Mouse (Mus musculus): ENCODE data around the gene Slc44a4. TPM values are rescaled to one million over a fixed set of nuclear protein-coding genes. Genes with fewer than 3 reads are reported as not detected.

The Slc44a4 gene
- polyA plus RNA-seq, 1 experiment from 2014 or later, result 0.69 TPM

Other genes with a start within 250 kb of the Slc44a4 start
- gene Tnxb, start 243.9 kb upstream of the Slc44a4 start, polyA plus RNA-seq (2015; fragmentation: Nextera tagmentation; extraction: Ambion mirVana), result 0.48 and 0.87 TPM in 2 replicates
- 1.4 and 2.1 TPM in 2 replicates for gene C4b, start 170.6 kb upstream of the Slc44a4 start, polyA plus RNA-seq (2015; fragmentation: Nextera tagmentation; extraction: Ambion mirVana)
- gene Cyp21a1, start 109.9 kb upstream of the Slc44a4 start, polyA plus RNA-seq (2015; fragmentation: Nextera tagmentation; extraction: Ambion mirVana), result 0.12 TPM in 1 of 2 replicates, not detected in the other
- gene Stk19, start 77.5 kb upstream of the Slc44a4 start, polyA plus RNA-seq (2015; fragmentation: Nextera tagmentation; extraction: Ambion mirVana), result 30.4 and 33.8 TPM in 2 replicates
- 66.2 and 70.7 TPM in 2 replicates for gene Dxo, start 77.4 kb upstream of the Slc44a4 start, polyA plus RNA-seq (2015; fragmentation: Nextera tagmentation; extraction: Ambion mirVana)
- gene Skiv2l, start 64.3 kb upstream of the Slc44a4 start, polyA plus RNA-seq (2015; fragmentation: Nextera tagmentation; extraction: Ambion mirVana), result 50.6 and 55.0 TPM in 2 replicates
- gene Nelfe, start 64.1 kb upstream of the Slc44a4 start, polyA plus RNA-seq (2015; fragmentation: Nextera tagmentation; extraction: Ambion mirVana), result 97.7 and 114 TPM in 2 replicates
- gene Cfb, start 51.9 kb upstream of the Slc44a4 start, polyA plus RNA-seq (2015; fragmentation: Nextera tagmentation; extraction: Ambion mirVana), result 2.9 and 3.2 TPM in 2 replicates
- 3.2 and 4.2 TPM in 2 replicates for gene Zbtb12, start 35.0 kb upstream of the Slc44a4 start, polyA plus RNA-seq (2015; fragmentation: Nextera tagmentation; extraction: Ambion mirVana)
- gene Gm20547, start 32.4 kb upstream of the Slc44a4 start, polyA plus RNA-seq (2015; fragmentation: Nextera tagmentation; extraction: Ambion mirVana), result not detected in 2 replicates
- 6.7 and 7.3 TPM in 2 replicates for gene C2, start 16.2 kb upstream of the Slc44a4 start, polyA plus RNA-seq (2015; fragmentation: Nextera tagmentation; extraction: Ambion mirVana)
- 86.8 and 92.7 TPM in 2 replicates for gene Ehmt2, start 16.0 kb upstream of the Slc44a4 start, polyA plus RNA-seq (2015; fragmentation: Nextera tagmentation; extraction: Ambion mirVana)
- gene Neu1, start 16.8 kb downstream of the Slc44a4 start, polyA plus RNA-seq (2015; fragmentation: Nextera tagmentation; extraction: Ambion mirVana), result 20.8 and 22.7 TPM in 2 replicates
- 2.2 and 3.4 TPM in 2 replicates for gene Hspa1b, start 44.8 kb downstream of the Slc44a4 start, polyA plus RNA-seq (2015; fragmentation: Nextera tagmentation; extraction: Ambion mirVana)
- gene Gm20481, start 55.4 kb downstream of the Slc44a4 start, polyA plus RNA-seq (2015; fragmentation: Nextera tagmentation; extraction: Ambion mirVana), result not detected in 2 replicates
- gene Hspa1a, start 57.7 kb downstream of the Slc44a4 start, polyA plus RNA-seq (2015; fragmentation: Nextera tagmentation; extraction: Ambion mirVana), result 19.5 and 19.7 TPM in 2 replicates
- gene Hspa1l, start 58.2 kb downstream of the Slc44a4 start, polyA plus RNA-seq (2015; fragmentation: Nextera tagmentation; extraction: Ambion mirVana), result 0.71 and 0.77 TPM in 2 replicates
- gene Lsm2, start 67.4 kb downstream of the Slc44a4 start, polyA plus RNA-seq (2015; fragmentation: Nextera tagmentation; extraction: Ambion mirVana), result 163 and 173 TPM in 2 replicates
- gene Vars, start 86.5 kb downstream of the Slc44a4 start, polyA plus RNA-seq (2015; fragmentation: Nextera tagmentation; extraction: Ambion mirVana), result 108 and 114 TPM in 2 replicates
- 0.43 and 0.58 TPM in 2 replicates for gene Vwa7, start 102.1 kb downstream of the Slc44a4 start, polyA plus RNA-seq (2015; fragmentation: Nextera tagmentation; extraction: Ambion mirVana)
- gene Sapcd1, start 113.5 kb downstream of the Slc44a4 start, polyA plus RNA-seq (2015; fragmentation: Nextera tagmentation; extraction: Ambion mirVana), result 21.5 and 23.4 TPM in 2 replicates
- gene Msh5, start 132.3 kb downstream of the Slc44a4 start, polyA plus RNA-seq (2015; fragmentation: Nextera tagmentation; extraction: Ambion mirVana), result 3.6 and 5.4 TPM in 2 replicates
- 324 and 329 TPM in 2 replicates for gene Clic1, start 135.5 kb downstream of the Slc44a4 start, polyA plus RNA-seq (2015; fragmentation: Nextera tagmentation; extraction: Ambion mirVana)
- 319 and 347 TPM in 2 replicates for gene Ddah2, start 144.6 kb downstream of the Slc44a4 start, polyA plus RNA-seq (2015; fragmentation: Nextera tagmentation; extraction: Ambion mirVana)
- gene Ly6g6c, start 150.9 kb downstream of the Slc44a4 start, polyA plus RNA-seq (2015; fragmentation: Nextera tagmentation; extraction: Ambion mirVana), result 98.5 and 131 TPM in 2 replicates
- gene Mpig6b, start 151.7 kb downstream of the Slc44a4 start, polyA plus RNA-seq (2015; fragmentation: Nextera tagmentation; extraction: Ambion mirVana), result 1.1 and 1.4 TPM in 2 replicates
- gene Ly6g6e, start 162.4 kb downstream of the Slc44a4 start, polyA plus RNA-seq (2015; fragmentation: Nextera tagmentation; extraction: Ambion mirVana), result 31.4 and 33.0 TPM in 2 replicates
- gene Ly6g6d, start 163.6 kb downstream of the Slc44a4 start, polyA plus RNA-seq (2015; fragmentation: Nextera tagmentation; extraction: Ambion mirVana), result 1.5 and 2.3 TPM in 2 replicates
- 0.20 and 0.28 TPM in 2 replicates for gene Ly6g6f, start 171.1 kb downstream of the Slc44a4 start, polyA plus RNA-seq (2015; fragmentation: Nextera tagmentation; extraction: Ambion mirVana)
- gene Abhd16a, start 174.8 kb downstream of the Slc44a4 start, polyA plus RNA-seq (2015; fragmentation: Nextera tagmentation; extraction: Ambion mirVana), result 102 and 105 TPM in 2 replicates
- gene Ly6g5c, start 193.8 kb downstream of the Slc44a4 start, polyA plus RNA-seq (2015; fragmentation: Nextera tagmentation; extraction: Ambion mirVana), result not detected in 2 replicates
- 1.4 and 1.8 TPM in 2 replicates for gene Ly6g5b, start 201.0 kb downstream of the Slc44a4 start, polyA plus RNA-seq (2015; fragmentation: Nextera tagmentation; extraction: Ambion mirVana)
- 19.5 and 20.1 TPM in 2 replicates for gene Gpank1, start 207.0 kb downstream of the Slc44a4 start, polyA plus RNA-seq (2015; fragmentation: Nextera tagmentation; extraction: Ambion mirVana)
- 278 and 279 TPM in 2 replicates for gene Csnk2b, start 207.6 kb downstream of the Slc44a4 start, polyA plus RNA-seq (2015; fragmentation: Nextera tagmentation; extraction: Ambion mirVana)
- gene D17H6S53E, start 211.9 kb downstream of the Slc44a4 start, polyA plus RNA-seq (2015; fragmentation: Nextera tagmentation; extraction: Ambion mirVana), result 11.2 and 12.2 TPM in 2 replicates
- gene Apom, start 217.6 kb downstream of the Slc44a4 start, polyA plus RNA-seq (2015; fragmentation: Nextera tagmentation; extraction: Ambion mirVana), result 0.17 TPM in 1 of 2 replicates, not detected in the other
- gene Bag6, start 220.7 kb downstream of the Slc44a4 start, polyA plus RNA-seq (2015; fragmentation: Nextera tagmentation; extraction: Ambion mirVana), result 57.8 TPM in 2 replicates